Mouse (Mus musculus): ENCODE data around the gene Morf4l1.

DNA sequence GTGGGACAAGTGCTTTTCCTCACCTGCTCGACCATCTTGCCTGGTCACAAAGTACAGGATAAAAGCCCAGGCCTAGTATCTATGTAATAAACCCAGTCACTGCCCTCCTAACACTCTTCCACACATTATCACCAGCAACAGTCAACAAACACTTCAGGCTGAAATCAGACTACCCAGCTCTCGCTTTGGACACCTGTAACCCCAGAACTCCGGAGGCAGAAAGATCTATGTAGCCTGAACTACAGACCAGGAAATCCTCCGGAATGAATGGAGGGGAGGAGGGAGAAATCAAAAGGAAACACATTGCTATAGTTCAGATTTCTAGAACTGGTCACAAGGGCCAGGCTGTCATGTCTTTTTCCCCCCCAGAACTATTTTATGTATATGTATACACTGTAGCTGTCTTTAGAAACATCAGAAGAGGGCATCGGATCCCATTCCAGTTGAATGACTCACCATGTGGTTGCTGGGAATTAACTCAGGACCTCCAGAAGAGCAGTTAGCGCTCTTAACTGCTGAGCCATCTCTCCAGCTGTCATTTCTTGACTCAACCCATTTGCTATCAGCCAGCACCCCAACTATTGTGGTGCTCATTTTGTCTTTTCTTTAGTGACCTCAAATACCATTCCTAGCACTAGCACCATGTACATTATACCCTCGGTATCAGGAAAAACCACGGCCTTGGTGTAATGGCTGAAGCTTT lies 29.7 kb downstream of the Morf4l1 start:
- TF ChIP-seq CTCF (IDR thresholded peaks at IDR 0.05) = no peak
- no peak for TF ChIP-seq EP300 (IDR thresholded peaks at IDR 0.05)

All from lung, postnatal 0 days (tissue).